Comparison of ENCODE assay signal across 8 mouse cellular contexts in genomic region chr13:23751478-23751956, GRCm38 (mm10). TPM values are rescaled to one million over a fixed set of nuclear protein-coding genes. Genes with fewer than 3 reads are reported as not detected.
DNase-seq lines count a peak whose midpoint lies in the region; ATAC-seq lines count a peak whose summit lies in the region.

No protein-coding gene starts in this region.

- 0 out of 2 replicates have a peak, but pooled peaks cover 8% of the 10 kb centered on the region for H3K4me1 ChIP-seq in kidney, embryonic 14.5 days (ENCODE audit: control insufficient read depth, insufficient read depth, low read length)
- H3K4me1 ChIP-seq in forebrain, embryonic 16.5 days (replicated peaks; ENCODE audit: control insufficient read depth, insufficient read depth, low read length): peaks cover 14% of the 10 kb centered on the region
- H3K4me1 ChIP-seq in megakaryocyte, embryonic 14.5 days: peaks cover 56% of the 10 kb centered on the region

- H3K4me2 ChIP-seq in kidney, embryonic 14.5 days (replicated peaks; ENCODE audit: low read depth, low read length): peak overlapping the region; percentile 53
- H3K4me2 ChIP-seq in forebrain, embryonic 16.5 days (ENCODE audit: low read length): peak overlapping the region; percentile 74

- intact Hi-C loops in left cerebral cortex, postnatal 14 days (cut with DNase I): no loop called here

- H3K27ac ChIP-seq in kidney, embryonic 14.5 days (ENCODE audit: low read depth, low read length): peak overlapping the region; percentile 97
- peak overlapping the region; percentile 96 for H3K27ac ChIP-seq in forebrain, embryonic 16.5 days (ENCODE audit: low read length)

- H3K9ac ChIP-seq in kidney, embryonic 14.5 days (ENCODE audit: low read depth, low read length): peak overlapping the region; percentile 70
- H3K9ac ChIP-seq in forebrain, embryonic 16.5 days (replicated peaks; ENCODE audit: low read depth, low read length): peak overlapping the region; percentile 57

- H3K9me3 ChIP-seq in kidney, embryonic 14.5 days (ENCODE audit: control insufficient read depth, low read length): no peaks in the 10 kb centered on the region
- no peaks in the 10 kb centered on the region for H3K9me3 ChIP-seq in forebrain, embryonic 16.5 days (ENCODE audit: control insufficient read depth, low read length)
- H3K9me3 ChIP-seq in megakaryocyte, embryonic 14.5 days: no peaks in the 10 kb centered on the region

- H3K27me3 ChIP-seq in kidney, embryonic 14.5 days (ENCODE audit: control insufficient read depth, insufficient read depth, low read length): no peaks in the 10 kb centered on the region
- no peaks in the 10 kb centered on the region for H3K27me3 ChIP-seq in forebrain, embryonic 16.5 days (replicated peaks; ENCODE audit: control insufficient read depth, insufficient read depth, low read length)
- no peaks in the 10 kb centered on the region for H3K27me3 ChIP-seq in megakaryocyte, embryonic 14.5 days (replicated peaks)

- peak overlapping the region; percentile 44 for H3K4me3 ChIP-seq in kidney, embryonic 14.5 days (ENCODE audit: low read length)
- peak overlapping the region; percentile 51 for H3K4me3 ChIP-seq in forebrain, embryonic 16.5 days (replicated peaks; ENCODE audit: low read length)
- peak overlapping the region; percentile 87 for H3K4me3 ChIP-seq in megakaryocyte, embryonic 14.5 days (replicated peaks)

- DNase-seq in kidney, postnatal 14 days: no peak
- DNase-seq in R1 (ENCODE audit: low read depth, low spot score): peak; percentile 74
- no peak for DNase-seq in layer of hippocampus, adult 18-20 months (ENCODE audit: low spot score in 2 of 2)
- no peak for DNase-seq in kidney, adult 11 months
- DNase-seq in left cerebral cortex, postnatal 14 days (ENCODE audit: low spot score in 2 of 2): no peak

- ATAC-seq in kidney, embryonic 14.5 days (ENCODE audit: low FRiP score, low TSS enrichment): peak; percentile 28; the same call in 1 of the 2 replicates
- no peak for ATAC-seq in forebrain, embryonic 16.5 days

- H3K36me3 ChIP-seq in kidney, embryonic 14.5 days (ENCODE audit: control insufficient read depth, insufficient read depth, low read length): no peaks in the 10 kb centered on the region
- H3K36me3 ChIP-seq in forebrain, embryonic 16.5 days (ENCODE audit: control insufficient read depth, insufficient read depth): no peaks in the 10 kb centered on the region
- H3K36me3 ChIP-seq in megakaryocyte, embryonic 14.5 days (replicated peaks; ENCODE audit: low read length): no peaks in the 10 kb centered on the region

- WGBS in kidney, embryonic 14.5 days: 1% methylated on average over 11 of the region's 11 CpGs
- WGBS in forebrain, embryonic 16.5 days: under 1% methylated on average over 11 of the region's 11 CpGs

RNA-seq across cellular contexts. Expression of gene Hist1h3b, which starts 0.6 kb away (rescaled TPM):
- 12.5 and 22.2 TPM in 2 replicates for polyA plus RNA-seq in kidney, embryonic 14.5 days (2014; fragmentation: Nextera tagmentation; extraction: Ambion mirVana)
- 4.9 and 6.7 TPM in 2 replicates for polyA plus RNA-seq in forebrain, embryonic 16.5 days (2015; fragmentation: Nextera tagmentation; extraction: Ambion mirVana)
- 9.9 and 14.5 TPM in 2 replicates for polyA plus RNA-seq in megakaryocyte, embryonic 14.5 days (2012; ENCODE audit: insufficient read depth, low replicate concordance)
- total RNA-seq in layer of hippocampus, adult 18-20 months (2021): 1 to 10 TPM; 7.6 to 9.4 TPM
- total RNA-seq in left cerebral cortex, postnatal 14 days (2021): 10 to 100 TPM; 16.5 to 23.8 TPM

RNA-seq across cellular contexts. Expression of gene Hist1h2ab, which starts 0.6 kb away (rescaled TPM):
- 70.3 and 91.4 TPM in 2 replicates for polyA plus RNA-seq in kidney, embryonic 14.5 days (2014; fragmentation: Nextera tagmentation; extraction: Ambion mirVana)
- polyA plus RNA-seq in forebrain, embryonic 16.5 days (2015; fragmentation: Nextera tagmentation; extraction: Ambion mirVana): 14.5 and 16.2 TPM in 2 replicates
- polyA plus RNA-seq in megakaryocyte, embryonic 14.5 days (2012; ENCODE audit: insufficient read depth, low replicate concordance): 16.0 and 17.5 TPM in 2 replicates
- total RNA-seq in layer of hippocampus, adult 18-20 months (2021): 10 to 100 TPM; 28.1 to 35.2 TPM
- 10 to 100 TPM; 30.0 to 36.8 TPM for total RNA-seq in left cerebral cortex, postnatal 14 days (2021)

RNA-seq across cellular contexts. Expression of gene Hist1h2bb, which starts 5.0 kb away (rescaled TPM):
- 2.7 and 6.8 TPM in 2 replicates for polyA plus RNA-seq in kidney, embryonic 14.5 days (2014; fragmentation: Nextera tagmentation; extraction: Ambion mirVana)
- polyA plus RNA-seq in forebrain, embryonic 16.5 days (2015; fragmentation: Nextera tagmentation; extraction: Ambion mirVana): 0.86 and 0.95 TPM in 2 replicates
- polyA plus RNA-seq in megakaryocyte, embryonic 14.5 days (2012; ENCODE audit: insufficient read depth, low replicate concordance): 7.4 TPM in 1 of 2 replicates, not detected in the other
- 10 to 100 TPM; 15.7 to 19.5 TPM for total RNA-seq in layer of hippocampus, adult 18-20 months (2021)
- total RNA-seq in left cerebral cortex, postnatal 14 days (2021): 10 to 100 TPM; 18.8 to 20.7 TPM

RNA-seq across cellular contexts. Expression of gene Hist1h4b, which starts 5.3 kb away (rescaled TPM):
- 7.0 and 9.2 TPM in 2 replicates for polyA plus RNA-seq in kidney, embryonic 14.5 days (2014; fragmentation: Nextera tagmentation; extraction: Ambion mirVana)
- 1.5 TPM in 1 of 2 replicates, not detected in the other for polyA plus RNA-seq in forebrain, embryonic 16.5 days (2015; fragmentation: Nextera tagmentation; extraction: Ambion mirVana)
- polyA plus RNA-seq in megakaryocyte, embryonic 14.5 days (2012; ENCODE audit: insufficient read depth, low replicate concordance): 17.4 and 40.7 TPM in 2 replicates
- 10 to 100 TPM; 73.0 to 74.7 TPM for total RNA-seq in layer of hippocampus, adult 18-20 months (2021)
- total RNA-seq in left cerebral cortex, postnatal 14 days (2021): 10 to 100 TPM; 73.2 to 80.8 TPM

RNA-seq across cellular contexts. Expression of gene Hist1h3c, which starts 6.1 kb away (rescaled TPM):
- polyA plus RNA-seq in kidney, embryonic 14.5 days (2014; fragmentation: Nextera tagmentation; extraction: Ambion mirVana): 12.7 and 18.3 TPM in 2 replicates
- polyA plus RNA-seq in forebrain, embryonic 16.5 days (2015; fragmentation: Nextera tagmentation; extraction: Ambion mirVana): 1.6 and 2.0 TPM in 2 replicates
- 12.6 TPM in 1 of 2 replicates, not detected in the other for polyA plus RNA-seq in megakaryocyte, embryonic 14.5 days (2012; ENCODE audit: insufficient read depth, low replicate concordance)
- total RNA-seq in layer of hippocampus, adult 18-20 months (2021): under 1 TPM; 0.62 to 0.63 TPM
- 1 to 10 TPM; 6.8 to 7.2 TPM for total RNA-seq in left cerebral cortex, postnatal 14 days (2021)
